In genomic region chr12:105759849-105760478, GRCm38 (mm10) we compare ENCODE assay signal across 17 mouse cellular contexts. TPM values are rescaled to one million over a fixed set of nuclear protein-coding genes. Genes with fewer than 3 reads are reported as not detected.
DNase-seq lines count a peak whose midpoint lies in the region; ATAC-seq and TF ChIP-seq lines count a peak whose summit lies in the region.
"Had no signal": no experiment of that assay in that cellular context is flagged by ENCODE, and none has a peak within 500 bp of the region (broad histone marks: within the 10 kb centered on the region; RNA-seq: fewer than 3 reads in every experiment).

No protein-coding gene starts in this region.

- WGBS in liver, embryonic 16.5 days (ENCODE audit: insufficient replicate concordance): 19% methylated on average over 10 of the region's 10 CpGs

- H3K9me3 ChIP-seq in G1E (replicated peaks): peaks cover 13% of the 10 kb centered on the region
- H3K9me3 ChIP-seq in liver, embryonic 16.5 days (replicated peaks; ENCODE audit: control insufficient read depth, low read length): no peaks in the 10 kb centered on the region

- DNase-seq in heart, adult 11 months: peak; percentile 67
- no peak for DNase-seq in heart, postnatal 14 days
- DNase-seq in G1E (ENCODE audit: low spot score): peak; percentile 84
- DNase-seq in lung, postnatal 25 days (ENCODE audit: low spot score): no peak
- DNase-seq in MN1 (ENCODE audit: low spot score): no peak
- no peak for DNase-seq in cerebellum, adult 11 months
- DNase-seq: adrenal gland, adult 8-10 months; B cell, adult 2 months; cerebellum, adult 18-20 months; gastrocnemius, postnatal 36 days; kidney, adult 18-20 months; lung, postnatal 10 days; spleen, adult 18-20 months had no signal

- H3K27ac ChIP-seq in liver, embryonic 16.5 days (ENCODE audit: low read length): no peak overlapping the region

- H3K4me1 ChIP-seq in G1E (ENCODE audit: insufficient read depth, low read depth, low read length): peaks cover 73% of the 10 kb centered on the region
- H3K4me1 ChIP-seq in liver, embryonic 16.5 days (ENCODE audit: control insufficient read depth, low read depth, low read length): peaks cover 30% of the 10 kb centered on the region

- intact Hi-C loops in heart, postnatal 14 days (cut with DNase I): no loop called here

- H3K36me3 ChIP-seq in G1E (replicated peaks): no peaks in the 10 kb centered on the region
- no peaks in the 10 kb centered on the region for H3K36me3 ChIP-seq in liver, embryonic 16.5 days (ENCODE audit: control insufficient read depth, insufficient read depth)

- no peaks in the 10 kb centered on the region for H3K27me3 ChIP-seq in G1E (ENCODE audit: insufficient read depth, low read length)
- H3K27me3 ChIP-seq in liver, embryonic 16.5 days (ENCODE audit: control insufficient read depth, insufficient read depth, low read depth, low read length): no peaks in the 10 kb centered on the region

- ATAC-seq in G1E (ENCODE audit: extremely low read depth, insufficient number of reproducible peaks, low FRiP score, poor library complexity, severe bottlenecking): peak; percentile 88
- peak; percentile 42 for ATAC-seq in granulocyte monocyte progenitor cell, adult 5-6 weeks (replicated peaks; ENCODE audit: poor library complexity, severe bottlenecking)
- peak; percentile 69 for ATAC-seq in liver, embryonic 16.5 days (ENCODE audit: low read depth)
- ATAC-seq: midbrain, embryonic 16.5 days had no signal

- peak overlapping the region; percentile 7; the same call in 1 of the 2 replicates for H3K4me3 ChIP-seq in G1E (ENCODE audit: low read depth, low read length)
- no peak overlapping the region for H3K4me3 ChIP-seq in liver, embryonic 16.5 days (ENCODE audit: low read depth, low read length)

- H3K9ac ChIP-seq in liver, embryonic 16.5 days (ENCODE audit: low read depth, low read length): no peak overlapping the region

- TF ChIP-seq CTCF in G1E (IDR thresholded peaks at IDR 0.05; ENCODE audit: low read depth, low read length): no peak

- H3K4me2 ChIP-seq in liver, embryonic 16.5 days (ENCODE audit: low read depth, low read length): no peak overlapping the region

RNA-seq across cellular contexts. Expression of gene Papola, which starts 24.5 kb away (rescaled TPM):
- total RNA-seq in heart, postnatal 14 days (2021): 100 to 1,000 TPM; 123 to 140 TPM
- total RNA-seq in G1E (2014; fragmentation: Nextera tagmentation): 625 and 650 TPM in 2 replicates
- total RNA-seq in G1E (2017): 232 and 258 TPM in 2 replicates
- 661 and 673 TPM in 2 replicates for polyA plus RNA-seq in G1E (2012)
- 143 and 209 TPM in 2 replicates for total RNA-seq in granulocyte monocyte progenitor cell, adult 5-6 weeks (2014; fragmentation: Nextera tagmentation)
- total RNA-seq in granulocyte monocyte progenitor cell, adult 5-6 weeks (2017): 111 and 138 TPM in 2 replicates
- 81.6 and 88.3 TPM in 2 replicates for polyA plus RNA-seq in liver, embryonic 16.5 days (2015; fragmentation: Nextera tagmentation; extraction: Ambion mirVana)

RNA-seq across cellular contexts. Expression of gene Ak7, which starts 54.2 kb away (rescaled TPM):
- total RNA-seq in heart, postnatal 14 days (2021): under 1 TPM in 1 of 2 experiments, not detected in 1; 0.62 TPM
- total RNA-seq in G1E (2014; fragmentation: Nextera tagmentation) (1.4 and 3.7 TPM in 2 replicates), G1E (2017) (0.23 and 0.44 TPM in 2 replicates)
- 0.18 and 0.19 TPM in 2 replicates for polyA plus RNA-seq in G1E (2012)
- 0.21 TPM in 1 of 2 replicates, not detected in the other for total RNA-seq in granulocyte monocyte progenitor cell, adult 5-6 weeks (2014; fragmentation: Nextera tagmentation)
- total RNA-seq in granulocyte monocyte progenitor cell, adult 5-6 weeks (2017): not detected in 2 replicates
- polyA plus RNA-seq in liver, embryonic 16.5 days (2015; fragmentation: Nextera tagmentation; extraction: Ambion mirVana): 0.09 and 0.34 TPM in 2 replicates
- total RNA-seq: gastrocnemius, postnatal 36 days had no signal
- polyA plus RNA-seq: embryonic facial prominence, embryonic 11.5 days had no signal

Comparison
In these comparisons a context has a peak if more than half of its experiments do, and no peak if none do; other contexts are left out.
1. DNase-seq: peak in heart, adult 11 months (single experiment) and G1E (single experiment); none in heart, postnatal 14 days (0 of 2), lung, postnatal 25 days (single experiment), MN1 (single experiment) and cerebellum, adult 11 months (single experiment).
2. Peak in every context shown above with its lines, with median percentiles within 50 percentile points of each other: ATAC-seq.